In genomic region chrX:106580410-106580809, GRCm38 (mm10) we compare ENCODE assay signal across 14 mouse cellular contexts. TPM values are rescaled to one million over a fixed set of nuclear protein-coding genes. Genes with fewer than 3 reads are reported as not detected.
"Had no signal": no experiment of that assay in that cellular context is flagged by ENCODE, and none has a peak within 500 bp of the region (broad histone marks: within the 10 kb centered on the region; RNA-seq: fewer than 3 reads in every experiment).

No protein-coding gene starts in this region.

- H3K4me1 ChIP-seq: liver, embryonic 13.5 days; midbrain, embryonic 13.5 days; neural tube, embryonic 13.5 days had no signal

- H3K4me3 ChIP-seq: limb, embryonic 12.5 days; liver, embryonic 13.5 days; midbrain, embryonic 13.5 days; neural tube, embryonic 13.5 days had no signal

- H3K9ac ChIP-seq: limb, embryonic 12.5 days; liver, embryonic 13.5 days; liver, postnatal 0 days; midbrain, embryonic 13.5 days; neural tube, embryonic 13.5 days had no signal

- ATAC-seq: intestine, postnatal 0 days; liver, postnatal 0 days; midbrain, embryonic 13.5 days had no signal

- DNase-seq: kidney, adult 8-10 months; kidney, postnatal 10 days; kidney, postnatal 4 days; liver; liver, embryonic 13.5 days; liver, postnatal 0 days; retina, postnatal 1 day; thymus, postnatal 4 days had no signal

- H3K27me3 ChIP-seq: liver, embryonic 13.5 days; midbrain, embryonic 13.5 days; neural tube, embryonic 13.5 days had no signal

- H3K4me2 ChIP-seq: limb, embryonic 12.5 days; liver, embryonic 13.5 days; midbrain, embryonic 13.5 days; neural tube, embryonic 13.5 days had no signal

- H3K27ac ChIP-seq: limb, embryonic 12.5 days; liver, embryonic 13.5 days; midbrain, embryonic 13.5 days; neural tube, embryonic 13.5 days had no signal

- H3K9me3 ChIP-seq: limb, embryonic 12.5 days; liver, embryonic 13.5 days; midbrain, embryonic 13.5 days; neural tube, embryonic 13.5 days had no signal

- H3K36me3 ChIP-seq: limb, embryonic 12.5 days; liver, embryonic 13.5 days; midbrain, embryonic 13.5 days; neural tube, embryonic 13.5 days had no signal

RNA-seq across cellular contexts. Expression of gene Gm5127, which starts 2.6 kb away (rescaled TPM):
- total RNA-seq: monocyte, adult 5-6 weeks had no signal
- polyA plus RNA-seq: liver, embryonic 13.5 days; liver, postnatal 0 days; lung, embryonic 16.5 days had no signal
